Mouse (Mus musculus) yolk sac, embryonic 10.5 days (tissue): Measurements from ENCODE around the gene Rnf182.

Experiments used
- DNase-seq: peaks from one replicate; pipeline ENCODE4 v3.0.0-alpha.2; 2017; ENCODE audit warnings: low spot score

Rnf182 gene

GRCm38 (mm10) chr13:43615577-43616254 is at the start of gene Rnf182:
Gene Rnf182 (plus strand): TSS chr13:43615710.
- peak; percentile 59 for DNase-seq

GRCm38 (mm10) chr13:43566184-43566583 is 49.3 kb upstream of the Rnf182 start:
- DNase-seq: no peak

GRCm38 (mm10) chr13:43567141-43567891 is 48.2 kb upstream of the Rnf182 start:
- DNase-seq: no peak

GRCm38 (mm10) chr13:43573979-43574378 is 41.5 kb upstream of the Rnf182 start:
- DNase-seq: no peak

GRCm38 (mm10) chr13:43575431-43575830 is 40.1 kb upstream of the Rnf182 start:
- DNase-seq: no peak

- DNase-seq: no peak
Measured at GRCm38 (mm10) chr13:43577254-43577653, 38.3 kb upstream of the Rnf182 start.

- no peak for DNase-seq
Measured at GRCm38 (mm10) chr13:43577766-43578165, 37.7 kb upstream of the Rnf182 start.

GRCm38 (mm10) chr13:43579740-43580139 is 35.8 kb upstream of the Rnf182 start:
- peak; percentile 17 for DNase-seq

GRCm38 (mm10) chr13:43580661-43581060 is 34.8 kb upstream of the Rnf182 start:
- no peak for DNase-seq

GRCm38 (mm10) chr13:43582961-43583360 is 32.5 kb upstream of the Rnf182 start:
- DNase-seq: no peak

- no peak for DNase-seq
Measured at GRCm38 (mm10) chr13:43583504-43583903, 32.0 kb upstream of the Rnf182 start.

- no peak for DNase-seq
Measured at GRCm38 (mm10) chr13:43585335-43585734, 30.2 kb upstream of the Rnf182 start.

- DNase-seq: no peak
Measured at GRCm38 (mm10) chr13:43586966-43587365, 28.5 kb upstream of the Rnf182 start.

- DNase-seq: no peak
Measured at GRCm38 (mm10) chr13:43587844-43588840, 27.4 kb upstream of the Rnf182 start.

- no peak for DNase-seq
Measured at GRCm38 (mm10) chr13:43591828-43592680, 23.5 kb upstream of the Rnf182 start.

GRCm38 (mm10) chr13:43592681-43593068 is 22.8 kb upstream of the Rnf182 start:
- DNase-seq: no peak

GRCm38 (mm10) chr13:43595896-43596295 is 19.6 kb upstream of the Rnf182 start:
- DNase-seq: peak; percentile 21

GRCm38 (mm10) chr13:43600967-43601366 is 14.5 kb upstream of the Rnf182 start:
- no peak for DNase-seq

GRCm38 (mm10) chr13:43602440-43602839 is 13.1 kb upstream of the Rnf182 start:
- no peak for DNase-seq

- no peak for DNase-seq
Measured at GRCm38 (mm10) chr13:43603042-43603441, 12.5 kb upstream of the Rnf182 start.

- no peak for DNase-seq
Measured at GRCm38 (mm10) chr13:43608854-43609253, 6.7 kb upstream of the Rnf182 start.
